Comparison of ENCODE assay signal across 26 mouse cellular contexts in genomic region chr9:63591661-63592256, GRCm38 (mm10). TPM values are rescaled to one million over a fixed set of nuclear protein-coding genes. Genes with fewer than 3 reads are reported as not detected.
A peak's percentile ranks its signal among the peaks of the same experiment; 100 is the strongest.
DNase-seq lines count a peak whose midpoint lies in the region; ATAC-seq and TF ChIP-seq lines count a peak whose summit lies in the region.
"Had no signal": no experiment of that assay in that cellular context is flagged by ENCODE, and none has a peak within 500 bp of the region (broad histone marks: within the 10 kb centered on the region; RNA-seq: fewer than 3 reads in every experiment).

No protein-coding gene starts in this region.

- no peak for TF ChIP-seq CTCF in midbrain, postnatal 0 days (IDR thresholded peaks at IDR 0.05)

- H3K36me3 ChIP-seq in midbrain, embryonic 11.5 days (ENCODE audit: control insufficient read depth, insufficient read depth, low read length): no peaks in the 10 kb centered on the region
- no peaks in the 10 kb centered on the region for H3K36me3 ChIP-seq in midbrain, postnatal 0 days (ENCODE audit: insufficient read depth, low read length)
- no peaks in the 10 kb centered on the region for H3K36me3 ChIP-seq in hindbrain, embryonic 12.5 days
- H3K36me3 ChIP-seq: embryonic facial prominence, embryonic 13.5 days; forebrain, embryonic 12.5 days; heart, embryonic 12.5 days; hindbrain, embryonic 13.5 days had no signal

- intact Hi-C loops in heart, postnatal 25 days (cut with DNase I): no loop called here

- DNase-seq in heart, adult 11 months: peak; percentile 70
- DNase-seq in heart, postnatal 25 days (ENCODE audit: low spot score): no peak
- peak; percentile 72 for DNase-seq in midbrain, embryonic 11.5 days (ENCODE audit: low spot score, missing footprints)
- DNase-seq in midbrain, postnatal 0 days (ENCODE audit: low spot score): no peak
- DNase-seq in left cerebral cortex, adult 8-10 months (ENCODE audit: low spot score in 2 of 2): no peak
- DNase-seq: adrenal gland, postnatal 14 days; B cell, adult 2 months; cerebellum, adult 11-12 months; cerebellum, adult 9-10 months; cerebellum, postnatal 25 days; gastrocnemius, postnatal 10 days; heart, postnatal 36 days had no signal

- no peak overlapping the region for H3K9ac ChIP-seq in midbrain, embryonic 11.5 days (ENCODE audit: low read length)
- no peak overlapping the region for H3K9ac ChIP-seq in midbrain, postnatal 0 days (replicated peaks; ENCODE audit: low read length, poor library complexity, severe bottlenecking)
- no peak overlapping the region for H3K9ac ChIP-seq in hindbrain, embryonic 12.5 days
- H3K9ac ChIP-seq: embryonic facial prominence, embryonic 13.5 days; forebrain, embryonic 12.5 days; heart, embryonic 12.5 days; hindbrain, embryonic 13.5 days had no signal

- no peaks in the 10 kb centered on the region for H3K9me3 ChIP-seq in midbrain, embryonic 11.5 days (ENCODE audit: control insufficient read depth, low read length)
- H3K9me3 ChIP-seq in midbrain, postnatal 0 days (ENCODE audit: low read length): 0 out of 2 replicates have a peak, but pooled peaks cover 4% of the 10 kb centered on the region
- 0 out of 2 replicates have a peak, but pooled peaks cover 4% of the 10 kb centered on the region for H3K9me3 ChIP-seq in hindbrain, embryonic 12.5 days (replicated peaks)
- H3K9me3 ChIP-seq: embryonic facial prominence, embryonic 13.5 days; forebrain, embryonic 12.5 days; heart, embryonic 12.5 days had no signal

- 81% methylated on average over 8 of the region's 8 CpGs for WGBS in midbrain, embryonic 11.5 days
- WGBS in midbrain, postnatal 0 days: 88% methylated on average over 8 of the region's 8 CpGs
- WGBS in hindbrain, embryonic 12.5 days: 88% methylated on average over 8 of the region's 8 CpGs

- no peak overlapping the region for H3K4me3 ChIP-seq in midbrain, embryonic 11.5 days (ENCODE audit: low read depth, low read length)
- H3K4me3 ChIP-seq in midbrain, postnatal 0 days (ENCODE audit: low read depth, low read length): no peak overlapping the region
- no peak overlapping the region for H3K4me3 ChIP-seq in hindbrain, embryonic 12.5 days
- H3K4me3 ChIP-seq: embryonic facial prominence, embryonic 13.5 days; forebrain, embryonic 12.5 days; heart, embryonic 12.5 days; hindbrain, embryonic 13.5 days had no signal

- no peaks in the 10 kb centered on the region for H3K4me1 ChIP-seq in midbrain, embryonic 11.5 days (ENCODE audit: control insufficient read depth, insufficient read depth, low read length)
- H3K4me1 ChIP-seq in midbrain, postnatal 0 days (ENCODE audit: insufficient read depth, low read length): no peaks in the 10 kb centered on the region
- H3K4me1 ChIP-seq in hindbrain, embryonic 12.5 days: no peaks in the 10 kb centered on the region
- H3K4me1 ChIP-seq: embryonic facial prominence, embryonic 13.5 days; heart, embryonic 12.5 days; hindbrain, embryonic 13.5 days had no signal

- no peaks in the 10 kb centered on the region for H3K27me3 ChIP-seq in midbrain, embryonic 11.5 days (ENCODE audit: control insufficient read depth, insufficient read depth, low read length)
- H3K27me3 ChIP-seq in midbrain, postnatal 0 days (ENCODE audit: insufficient read depth, low read length): no peaks in the 10 kb centered on the region
- H3K27me3 ChIP-seq in hindbrain, embryonic 12.5 days: no peaks in the 10 kb centered on the region
- H3K27me3 ChIP-seq: embryonic facial prominence, embryonic 13.5 days; forebrain, embryonic 12.5 days; heart, embryonic 12.5 days; hindbrain, embryonic 13.5 days; Patski had no signal

- H3K27ac ChIP-seq in midbrain, embryonic 11.5 days (ENCODE audit: low read depth, low read length): no peak overlapping the region
- no peak overlapping the region for H3K27ac ChIP-seq in midbrain, postnatal 0 days (ENCODE audit: low read depth, low read length)
- no peak overlapping the region for H3K27ac ChIP-seq in hindbrain, embryonic 12.5 days
- H3K27ac ChIP-seq: embryonic facial prominence, embryonic 13.5 days; forebrain, embryonic 12.5 days; hindbrain, embryonic 13.5 days; hindbrain, postnatal 0 days had no signal

- H3K4me2 ChIP-seq in midbrain, embryonic 11.5 days: no peak overlapping the region
- no peak overlapping the region for H3K4me2 ChIP-seq in midbrain, postnatal 0 days (ENCODE audit: low read depth, low read length, poor library complexity, severe bottlenecking)
- H3K4me2 ChIP-seq in hindbrain, embryonic 12.5 days (replicated peaks): no peak overlapping the region
- H3K4me2 ChIP-seq: embryonic facial prominence, embryonic 13.5 days; forebrain, embryonic 12.5 days; heart, embryonic 12.5 days; hindbrain, embryonic 13.5 days had no signal

- ATAC-seq in midbrain, embryonic 11.5 days (ENCODE audit: low FRiP score): no peak
- ATAC-seq in midbrain, postnatal 0 days (ENCODE audit: low FRiP score): no peak
- ATAC-seq in common myeloid progenitor, adult 5-6 weeks (replicated peaks; ENCODE audit: low read depth, poor library complexity, severe bottlenecking): peak; percentile 79
- no peak for ATAC-seq in hindbrain, embryonic 12.5 days (ENCODE audit: low FRiP score)
- ATAC-seq: activated CD4-positive, CD25-positive, alpha-beta regulatory T cell, adult 4 months; CD4-positive, CD25-positive, alpha-beta regulatory T cell, adult 4 months; forebrain, embryonic 16.5 days; hindbrain, postnatal 0 days; Patski had no signal

RNA-seq across cellular contexts. Expression of gene Iqch, which starts 10.5 kb away (rescaled TPM):
- not detected for total RNA-seq in heart, postnatal 25 days (2021)
- 0.10 TPM in 1 of 2 replicates, not detected in the other for polyA plus RNA-seq in midbrain, embryonic 11.5 days (2014; fragmentation: Nextera tagmentation; extraction: Ambion mirVana)
- total RNA-seq in midbrain, postnatal 0 days (2014; rRNA removed): 0.14 TPM in 1 of 2 replicates, not detected in the other
- polyA plus RNA-seq in midbrain, postnatal 0 days (2015; fragmentation: Nextera tagmentation; extraction: Ambion mirVana): 0.12 and 0.20 TPM in 2 replicates
- total RNA-seq in common myeloid progenitor, adult 5-6 weeks (2017): 0.09 TPM in 1 of 2 replicates, not detected in the other
- total RNA-seq in left cerebral cortex, adult 8-10 months (2022): under 1 TPM in 2 of 4 experiments, not detected in 2; 0.11 to 0.19 TPM
- polyA plus RNA-seq in hindbrain, embryonic 12.5 days (2016; fragmentation: Nextera tagmentation; extraction: Ambion mirVana): 0.10 and 0.16 TPM in 2 replicates
- total RNA-seq: adrenal gland, adult 18-20 months; gastrocnemius, postnatal 10 days; gastrocnemius, postnatal 4 days; heart, adult 8-10 months; heart, postnatal 36 days had no signal
- polyA plus RNA-seq: activated CD4-positive, CD25-positive, alpha-beta regulatory T cell, adult 4 months; embryonic facial prominence, embryonic 13.5 days; forebrain, embryonic 12.5 days had no signal

RNA-seq across cellular contexts. Expression of gene Aagab, which starts 10.7 kb away (rescaled TPM):
- total RNA-seq in heart, postnatal 25 days (2021): 10 to 100 TPM; 17.9 to 22.0 TPM
- polyA plus RNA-seq in midbrain, embryonic 11.5 days (2014; fragmentation: Nextera tagmentation; extraction: Ambion mirVana): 57.5 and 57.7 TPM in 2 replicates
- 39.1 and 45.5 TPM in 2 replicates for total RNA-seq in midbrain, postnatal 0 days (2014; rRNA removed)
- 58.9 and 59.7 TPM in 2 replicates for polyA plus RNA-seq in midbrain, postnatal 0 days (2015; fragmentation: Nextera tagmentation; extraction: Ambion mirVana)
- total RNA-seq in common myeloid progenitor, adult 5-6 weeks (2017): 30.7 and 44.4 TPM in 2 replicates
- 10 to 100 TPM; 41.2 to 50.7 (median 46.4) TPM for total RNA-seq in left cerebral cortex, adult 8-10 months (2022)
- 54.1 and 61.1 TPM in 2 replicates for polyA plus RNA-seq in hindbrain, embryonic 12.5 days (2016; fragmentation: Nextera tagmentation; extraction: Ambion mirVana)

Comparison
In these comparisons a context has a peak if more than half of its experiments do, and no peak if none do; other contexts are left out.
1. DNase-seq: peak in heart, adult 11 months (single experiment) and midbrain, embryonic 11.5 days (single experiment); none in heart, postnatal 25 days (single experiment), midbrain, postnatal 0 days (single experiment) and left cerebral cortex, adult 8-10 months (0 of 2).